Comparison of ENCODE assay signal across 9 mouse cellular contexts in genomic region chr9:56495795-56496232, GRCm38 (mm10).
DNase-seq lines count a peak whose midpoint lies in the region; ATAC-seq and TF ChIP-seq lines count a peak whose summit lies in the region.
"Had no signal": no experiment of that assay in that cellular context is flagged by ENCODE, and none has a peak within 500 bp of the region (broad histone marks: within the 10 kb centered on the region; RNA-seq: fewer than 3 reads in every experiment).

No protein-coding gene starts in this region.

- DNase-seq in heart, postnatal 4 days, result no peak
- no peak for DNase-seq in lung, postnatal 0 days (ENCODE audit: low spot score)
- no peak for DNase-seq in lung, postnatal 14 days
- DNase-seq in heart, postnatal 10 days, result peak; percentile 23
- no peak for DNase-seq in stomach, postnatal 0 days (ENCODE audit: low spot score)
- no peak for DNase-seq in thymus, adult 2 months

- peaks cover 36% of the 10 kb centered on the region for H3K4me1 ChIP-seq in heart, embryonic 11.5 days (ENCODE audit: control insufficient read depth, insufficient read depth, low read length)
- peaks cover 31% of the 10 kb centered on the region; the same call in 1 of the 2 replicates for H3K4me1 ChIP-seq in lung, postnatal 0 days (ENCODE audit: insufficient read depth, low read depth, low read length)
- H3K4me1 ChIP-seq in stomach, postnatal 0 days (replicated peaks; ENCODE audit: control insufficient read depth, insufficient read depth), result no peaks in the 10 kb centered on the region
- peaks cover 8% of the 10 kb centered on the region for H3K4me1 ChIP-seq in thymus, adult 2 months (replicated peaks; ENCODE audit: control insufficient read depth, insufficient read depth, low read length)

- ATAC-seq in heart, embryonic 11.5 days (replicated peaks; ENCODE audit: insufficient number of reproducible peaks, low FRiP score, low TSS enrichment), result no peak
- ATAC-seq in lung, postnatal 0 days, result no peak
- ATAC-seq in stomach, postnatal 0 days (ENCODE audit: low FRiP score, low TSS enrichment), result no peak
- no peak for ATAC-seq in megakaryocyte-erythroid progenitor cell, adult 5-6 weeks (replicated peaks; ENCODE audit: low FRiP score, low TSS enrichment, poor library complexity, severe bottlenecking)

- TF ChIP-seq EP300 in lung, postnatal 0 days (IDR thresholded peaks at IDR 0.05), result no peak
- no peak for TF ChIP-seq EP300 in stomach, postnatal 0 days (optimal IDR thresholded peaks at IDR 0.05)

- H3K36me3 ChIP-seq in heart, embryonic 11.5 days (ENCODE audit: control insufficient read depth, insufficient read depth, low read length), result peaks cover 17% of the 10 kb centered on the region
- H3K36me3 ChIP-seq in lung, postnatal 0 days (ENCODE audit: insufficient read depth, low read length), result no peaks in the 10 kb centered on the region
- peaks cover 10% of the 10 kb centered on the region; the same call in 1 of the 2 replicates for H3K36me3 ChIP-seq in stomach, postnatal 0 days (ENCODE audit: control insufficient read depth, insufficient read depth, low read length)
- H3K36me3 ChIP-seq in thymus, adult 2 months (ENCODE audit: control insufficient read depth, insufficient read depth, low read length), result peaks cover 25% of the 10 kb centered on the region

- TF ChIP-seq POLR2A in thymus, adult 2 months (IDR thresholded peaks at IDR 0.05; ENCODE audit: control insufficient read depth, extremely low read depth, insufficient read depth, low read length, poor library complexity), result no peak

- no peak overlapping the region for H3K4me3 ChIP-seq in heart, embryonic 11.5 days (ENCODE audit: low read depth, low read length)
- no peak overlapping the region for H3K4me3 ChIP-seq in lung, postnatal 0 days (ENCODE audit: low read depth, low read length)
- no peak overlapping the region for H3K4me3 ChIP-seq in stomach, postnatal 0 days (ENCODE audit: low read depth, low read length)
- H3K4me3 ChIP-seq in thymus, adult 2 months (ENCODE audit: control insufficient read depth, insufficient read depth, low read length), result no peak overlapping the region

- no peak for TF ChIP-seq CTCF in lung, postnatal 0 days (IDR thresholded peaks at IDR 0.05)
- TF ChIP-seq CTCF in stomach, postnatal 0 days (IDR thresholded peaks at IDR 0.05; ENCODE audit: low read depth), result no peak
- TF ChIP-seq CTCF in thymus, adult 2 months (IDR thresholded peaks at IDR 0.05; ENCODE audit: borderline replicate concordance, control insufficient read depth, extremely low read depth, insufficient read depth, low read length, poor library complexity), result no peak

- no peaks in the 10 kb centered on the region for H3K9me3 ChIP-seq in heart, embryonic 11.5 days (replicated peaks; ENCODE audit: control insufficient read depth, low read length)
- no peaks in the 10 kb centered on the region for H3K9me3 ChIP-seq in lung, postnatal 0 days (ENCODE audit: low read length)
- H3K9me3 ChIP-seq in stomach, postnatal 0 days (ENCODE audit: control insufficient read depth, low read length), result no peaks in the 10 kb centered on the region

- WGBS in heart, embryonic 11.5 days (ENCODE audit: insufficient replicate concordance), result 46% methylated on average over 5 of the region's 5 CpGs
- WGBS in lung, postnatal 0 days, result 45% methylated on average over 5 of the region's 5 CpGs
- WGBS in stomach, postnatal 0 days, result 56% methylated on average over 5 of the region's 5 CpGs
- WGBS in thymus, adult 2 months, result 70% methylated on average over 5 of the region's 5 CpGs

- intact Hi-C loops in heart, postnatal 10 days (cut with DNase I), result no loop called here

- H3K27ac ChIP-seq in heart, embryonic 11.5 days (ENCODE audit: low read depth, low read length), result peak overlapping the region; percentile 46; the same call in 1 of the 2 replicates
- H3K27ac ChIP-seq in lung, postnatal 0 days (ENCODE audit: low read length), result 0 out of 2 replicates have a peak overlapping the region, but pooled peaks have one; percentile 27
- H3K27ac ChIP-seq in stomach, postnatal 0 days (replicated peaks), result peak overlapping the region; percentile 50; the same call in 1 of the 2 replicates
- H3K27ac ChIP-seq in thymus, adult 2 months (ENCODE audit: control insufficient read depth, insufficient read depth, low read length), result no peak overlapping the region
- H3K27ac ChIP-seq: macrophage had no signal

- no peak overlapping the region for H3K4me2 ChIP-seq in heart, embryonic 11.5 days
- H3K4me2 ChIP-seq in lung, postnatal 0 days (replicated peaks; ENCODE audit: low read depth, low read length), result no peak overlapping the region
- H3K4me2 ChIP-seq in stomach, postnatal 0 days (replicated peaks; ENCODE audit: low read depth), result no peak overlapping the region

- H3K9ac ChIP-seq in heart, embryonic 11.5 days (ENCODE audit: low read depth, low read length), result no peak overlapping the region
- H3K9ac ChIP-seq in lung, postnatal 0 days (replicated peaks; ENCODE audit: low read depth), result no peak overlapping the region
- H3K9ac ChIP-seq in stomach, postnatal 0 days (ENCODE audit: low read length), result no peak overlapping the region

- no peaks in the 10 kb centered on the region for H3K27me3 ChIP-seq in heart, embryonic 11.5 days (ENCODE audit: control insufficient read depth, insufficient read depth, low read length)
- no peaks in the 10 kb centered on the region for H3K27me3 ChIP-seq in lung, postnatal 0 days (replicated peaks; ENCODE audit: insufficient read depth, low read length)
- H3K27me3 ChIP-seq in stomach, postnatal 0 days (ENCODE audit: control insufficient read depth, insufficient read depth, low read length), result no peaks in the 10 kb centered on the region
- no peaks in the 10 kb centered on the region for H3K27me3 ChIP-seq in thymus, adult 2 months (ENCODE audit: control insufficient read depth, insufficient read depth, low read length)

Comparison
In these comparisons a context has a peak if more than half of its experiments do, and no peak if none do; other contexts are left out.
1. DNase-seq: peak in heart, postnatal 10 days (2 of 2); none in heart, postnatal 4 days (single experiment), lung, postnatal 0 days (single experiment), lung, postnatal 14 days (single experiment), stomach, postnatal 0 days (single experiment) and thymus, adult 2 months (single experiment).